Mouse (Mus musculus) liver, adult 2 months (tissue): Measurements from ENCODE around the gene Igfbp5.

Experiments
- CTCF ChIP-seq: fragments of 200-500 bp; IDR thresholded peaks from 2 replicates; pipeline ENCODE4 v1.5.1; 2011; ENCODE audit warnings: low read depth, low read length, control low read depth
- POLR2A ChIP-seq: fragments of 200-500 bp; IDR thresholded peaks from 2 replicates; pipeline ENCODE4 v1.6.1; 2011; ENCODE audit warnings: low read length, control low read depth; ENCODE audit not compliant: insufficient read depth; ENCODE audit errors: extremely low read depth

DNA sequence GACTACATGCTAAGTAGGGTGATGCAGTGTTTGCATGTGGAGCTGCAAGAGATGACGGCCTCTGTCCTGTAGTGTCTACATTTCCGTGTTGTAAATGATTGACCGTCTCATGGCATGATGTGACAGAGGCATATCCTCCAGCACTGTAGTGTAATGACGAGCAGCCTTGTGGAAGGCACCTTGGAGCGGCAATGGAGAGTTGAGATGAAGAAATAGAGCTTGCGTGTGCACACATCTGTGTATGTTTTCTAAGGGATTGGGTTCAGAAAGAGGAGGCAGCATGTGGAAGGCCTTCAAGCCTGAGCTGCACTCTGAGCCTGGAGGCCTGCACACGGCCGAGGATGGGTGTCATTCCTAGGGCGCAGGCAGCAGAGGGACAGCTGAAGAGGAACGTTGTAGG, 19.0 kb downstream of the Igfbp5 start:
- TF ChIP-seq CTCF (no peak), POLR2A (no peak)
